Mouse (Mus musculus) Muller cell, postnatal 12 days (primary cell): ENCODE results near the gene Gm30191.
"Not testable (repeated sequence)": the region's sequence is repeated elsewhere in the genome, so short reads cannot be mapped to it uniquely, and the experiment has no call there.

ENCODE experiments used
- DNase-seq: peaks from one replicate; pipeline ENCODE4 v3.0.0-alpha.2; 2015; ENCODE audit errors: inconsistent ontology term

The Gm30191 gene

DNA sequence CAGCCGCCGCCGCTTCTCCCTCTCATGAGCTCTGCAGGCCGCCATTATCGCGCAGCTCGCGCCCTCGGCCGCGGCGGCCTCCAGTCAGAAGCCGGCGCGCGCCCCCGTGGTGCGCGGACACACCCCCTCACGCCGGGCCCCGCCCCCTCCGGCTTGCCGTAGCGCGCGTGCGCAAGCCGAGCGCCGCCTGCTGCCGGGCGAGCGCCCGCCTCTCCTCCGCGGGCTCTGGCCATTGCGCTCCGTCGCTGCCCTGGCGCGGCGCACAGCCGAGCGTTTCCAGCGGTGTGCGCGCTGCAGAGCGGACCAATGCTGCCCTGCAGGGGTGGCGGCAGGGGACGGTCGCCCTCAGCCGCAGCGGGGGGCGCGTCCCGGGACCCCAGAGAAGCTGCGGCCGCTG is 40.4 kb downstream of the Gm30191 start:
- DNase-seq = peak; percentile 97

DNA sequence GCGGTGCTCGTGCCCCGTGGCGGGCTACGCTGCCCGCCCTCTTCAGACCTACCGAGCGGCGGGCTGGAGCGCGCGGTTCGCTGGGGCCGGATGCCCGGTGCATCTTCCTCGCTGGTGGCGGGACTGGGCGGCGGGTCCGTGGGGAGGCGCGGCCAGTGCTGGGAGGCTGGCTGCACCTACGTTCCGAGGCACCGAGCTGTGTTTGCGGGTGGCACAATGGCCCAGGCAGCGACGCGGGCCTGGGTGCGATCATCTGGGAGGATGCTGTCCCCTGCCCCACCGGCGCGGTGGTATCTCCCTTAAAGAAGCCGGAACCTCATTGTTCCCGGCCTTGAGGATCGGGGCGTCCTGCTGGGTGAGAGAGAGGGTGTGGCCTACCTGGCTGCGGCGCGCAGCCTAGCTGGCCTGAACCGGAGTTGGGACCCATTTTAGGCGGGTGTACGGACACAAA is 40.9 kb downstream of the Gm30191 start, which contains the start of gene Pdik1l:
Pdik1l (minus strand) TSS at position 321 of the 451 bp plus-strand sequence.
- DNase-seq = peak; percentile 87

DNA sequence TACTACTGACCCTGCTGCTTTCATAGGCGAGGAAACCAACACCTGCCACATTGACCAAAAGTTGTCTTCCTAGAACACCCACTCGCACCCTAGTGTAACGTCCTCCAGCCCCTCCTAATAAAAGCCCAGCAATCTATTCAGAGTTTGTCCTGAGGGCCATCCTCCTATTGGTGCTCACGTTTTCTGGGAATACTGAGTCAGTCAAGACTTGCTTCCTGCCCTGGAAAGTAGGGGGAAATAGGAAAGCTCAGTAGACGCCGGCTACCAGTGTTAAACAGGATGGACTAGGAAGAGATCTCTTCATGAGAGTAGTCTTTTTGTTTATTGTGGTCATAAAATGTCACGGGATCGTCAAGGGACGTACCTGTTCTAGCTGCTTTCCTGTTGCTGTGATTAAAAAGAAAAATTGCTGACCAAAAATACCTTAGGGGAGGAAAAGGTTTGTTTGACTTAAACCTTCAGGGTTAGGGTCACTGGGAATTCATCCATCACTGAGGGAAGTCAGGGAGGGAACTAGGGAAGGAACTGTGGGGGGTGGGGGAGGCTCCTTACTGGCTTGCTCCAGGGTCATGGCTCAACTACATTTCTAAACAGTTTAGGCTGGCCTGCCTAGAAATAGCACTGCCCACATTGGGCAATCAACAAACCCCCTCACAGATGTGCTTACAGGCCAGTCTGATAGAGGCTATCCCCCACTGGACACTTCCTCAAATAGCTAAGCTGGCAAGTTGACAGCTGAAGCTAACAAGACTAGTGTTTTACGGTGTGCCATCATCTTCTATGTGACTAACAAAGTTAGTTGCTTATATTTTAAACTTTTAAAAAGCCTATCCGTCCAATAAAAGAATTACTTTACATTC is 41.9 kb downstream of the Gm30191 start:
- no peak for DNase-seq

DNA sequence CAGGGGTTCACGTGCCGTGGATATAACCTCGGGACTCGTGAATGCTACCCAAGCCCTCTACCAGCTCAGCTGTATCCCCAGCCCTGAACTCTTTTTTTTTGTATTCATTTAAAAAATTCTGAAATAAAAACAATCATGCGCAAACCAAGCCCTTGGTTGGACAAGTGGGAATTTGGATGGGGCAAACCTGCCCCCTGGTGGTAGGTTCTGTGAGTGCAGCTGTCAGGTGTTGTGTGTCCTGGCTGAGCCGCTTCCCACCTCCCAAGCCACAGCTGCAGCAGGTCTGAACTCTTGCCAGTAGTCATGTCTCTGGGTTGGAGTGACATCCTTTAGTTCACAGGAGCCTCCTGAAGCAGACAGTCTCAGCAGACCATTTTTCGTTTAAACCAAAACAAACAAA is 45.3 kb downstream of the Gm30191 start:
- peak; percentile 76 for DNase-seq

DNA sequence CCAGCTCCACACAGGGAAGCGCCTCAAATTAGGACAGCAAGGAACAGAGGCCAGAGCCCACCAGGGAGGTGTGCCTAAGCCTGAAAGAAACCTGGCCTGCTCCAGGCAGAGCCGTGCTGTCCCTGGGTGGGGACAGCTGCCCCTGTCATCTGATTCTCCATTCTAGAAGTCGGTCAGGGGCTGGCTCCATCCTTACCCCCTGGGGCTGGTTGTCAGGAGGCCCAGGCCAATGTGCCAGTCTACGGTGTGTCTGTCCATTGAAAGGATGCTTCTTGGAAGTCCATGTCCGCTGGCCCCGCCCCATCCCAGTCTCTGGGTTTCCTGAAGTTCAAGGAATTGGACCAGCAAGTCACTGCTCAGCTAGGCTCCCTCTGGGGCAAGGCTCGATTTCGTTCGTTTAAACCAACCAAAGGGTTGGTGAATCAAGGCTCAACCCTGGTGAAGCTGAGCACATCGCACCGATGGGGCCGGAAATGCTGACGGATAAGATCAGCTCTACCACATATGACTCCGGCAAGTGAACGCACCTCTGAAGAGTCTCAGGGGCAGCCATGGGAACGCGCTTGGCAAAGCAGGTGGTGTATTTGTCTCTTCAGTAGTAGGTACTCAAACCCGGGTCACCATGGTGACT is 46.4 kb downstream of the Gm30191 start:
- no peak for DNase-seq

DNA sequence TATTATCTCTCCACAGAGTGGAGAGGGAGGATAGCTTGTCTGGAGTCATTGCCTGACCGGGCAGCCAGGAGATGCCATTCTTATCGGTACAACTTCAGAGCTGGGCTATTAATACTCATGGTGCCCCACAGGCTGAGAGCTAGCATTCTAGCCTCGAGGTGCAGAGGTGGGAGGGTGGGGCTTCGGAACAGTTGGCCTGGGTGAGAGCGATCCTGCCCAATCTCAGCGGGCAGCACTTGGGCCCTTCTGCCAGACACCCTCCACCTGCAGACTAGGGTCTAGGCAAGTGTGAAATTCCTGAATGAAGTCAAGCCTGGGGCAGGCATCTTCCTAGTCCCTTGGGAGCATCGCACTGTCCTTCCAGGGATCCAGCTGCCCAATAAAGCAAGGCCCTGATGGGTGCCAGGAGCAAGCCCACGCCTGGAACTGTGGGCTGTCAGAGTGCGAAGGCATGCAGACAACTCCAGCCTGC is 47.0 kb downstream of the Gm30191 start:
- DNase-seq = no peak

DNA sequence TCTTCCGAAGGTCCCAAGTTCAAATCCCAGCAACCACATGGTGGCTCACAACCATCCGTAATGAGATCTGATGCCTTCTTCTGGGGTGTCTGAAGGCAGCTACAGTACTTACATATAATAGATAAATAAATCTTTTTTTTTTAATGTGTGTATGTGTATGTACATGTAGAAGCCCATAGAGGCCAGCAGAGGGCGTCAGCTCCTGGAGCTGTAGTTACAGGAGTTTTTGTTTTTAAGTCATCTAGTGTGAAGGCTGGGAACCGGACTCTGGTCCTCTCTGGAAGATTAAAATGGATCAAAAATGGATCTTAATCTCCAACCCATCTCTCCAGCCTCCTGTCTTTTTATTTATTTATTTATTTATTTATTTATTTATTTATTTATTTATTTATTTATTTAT is 49.4 kb downstream of the Gm30191 start:
- DNase-seq = not testable (repeated sequence)

DNA sequence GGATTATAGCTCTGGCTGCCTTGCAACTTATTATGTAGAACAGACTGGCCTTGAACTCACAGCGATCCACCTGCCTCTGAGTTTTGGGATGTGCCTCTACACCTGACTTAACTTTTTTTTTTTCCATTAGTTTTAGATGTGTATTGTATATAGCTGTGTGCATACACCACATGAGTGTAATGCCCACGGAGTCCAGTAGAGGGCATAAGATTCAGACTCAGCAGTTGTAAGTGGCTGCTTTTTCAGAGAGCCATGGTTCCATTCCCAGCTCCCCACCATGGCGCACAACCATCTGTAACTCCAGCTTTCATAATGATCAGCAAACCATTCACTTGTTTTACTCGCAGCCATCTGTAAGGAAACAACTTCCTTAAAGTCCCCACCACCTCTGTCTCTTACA is 49.8 kb downstream of the Gm30191 start:
- no peak for DNase-seq

DNA sequence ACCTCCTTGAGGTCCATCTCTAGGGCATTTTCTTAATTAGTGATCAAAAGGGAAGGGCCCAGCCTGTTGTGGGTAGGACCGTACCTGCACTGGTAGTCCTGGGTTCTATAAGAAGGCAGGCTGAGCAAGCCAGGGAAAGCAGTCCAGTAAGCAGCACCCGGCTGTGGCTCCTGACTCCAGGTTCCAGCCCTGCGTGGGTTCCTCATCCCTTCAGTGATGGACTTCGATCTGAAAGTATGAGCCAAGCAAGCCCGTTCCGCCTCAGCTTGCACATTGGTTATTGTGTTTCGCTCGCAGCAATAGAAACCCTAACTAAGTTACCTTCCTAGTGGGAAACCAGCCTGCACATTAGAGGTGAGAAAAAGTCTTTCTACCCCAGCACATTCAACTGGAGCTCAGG is 50.6 kb downstream of the Gm30191 start:
- no peak for DNase-seq

DNA sequence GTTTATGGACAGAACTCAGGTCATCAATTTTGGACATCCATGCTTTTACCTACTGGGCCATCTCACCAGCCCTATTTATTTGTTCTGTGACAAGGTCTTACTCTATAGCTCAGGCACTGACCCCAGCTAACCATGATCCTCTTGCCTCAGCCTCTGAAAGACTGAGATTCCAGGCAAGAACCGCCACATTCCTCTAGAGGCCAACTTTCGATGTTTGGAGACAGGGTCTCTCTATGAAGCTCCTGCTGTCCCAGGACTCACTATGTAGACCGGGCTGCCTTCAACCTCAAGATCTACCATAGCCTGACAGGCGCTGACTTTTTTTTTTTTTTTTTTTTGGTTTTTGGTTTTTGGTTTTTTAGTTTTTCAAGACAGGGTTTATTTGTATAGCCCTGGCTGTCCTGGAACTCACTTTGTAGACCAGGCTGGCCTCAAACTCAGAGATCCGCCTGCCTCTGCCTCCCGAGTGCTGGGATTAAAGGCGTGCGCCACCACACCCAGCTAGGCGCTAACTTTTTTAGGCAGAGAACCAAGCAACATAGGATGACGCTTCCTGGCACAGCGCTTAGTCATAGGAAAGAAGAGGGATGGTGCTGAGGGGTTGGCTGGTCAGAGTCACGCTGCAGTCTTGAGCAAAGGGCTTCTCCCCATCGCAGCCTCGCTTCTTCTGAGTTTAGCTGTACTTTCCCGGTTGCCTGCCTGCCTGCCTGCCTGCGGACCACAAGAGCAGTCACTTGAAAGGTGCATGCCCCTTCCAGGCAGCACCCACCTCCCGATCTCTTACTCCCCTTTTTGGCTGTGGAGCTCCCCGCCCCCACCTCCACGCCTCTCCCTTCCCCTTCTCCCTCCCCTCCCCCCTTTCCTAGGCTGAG is 52.1 kb downstream of the Gm30191 start:
- DNase-seq = no peak

DNA sequence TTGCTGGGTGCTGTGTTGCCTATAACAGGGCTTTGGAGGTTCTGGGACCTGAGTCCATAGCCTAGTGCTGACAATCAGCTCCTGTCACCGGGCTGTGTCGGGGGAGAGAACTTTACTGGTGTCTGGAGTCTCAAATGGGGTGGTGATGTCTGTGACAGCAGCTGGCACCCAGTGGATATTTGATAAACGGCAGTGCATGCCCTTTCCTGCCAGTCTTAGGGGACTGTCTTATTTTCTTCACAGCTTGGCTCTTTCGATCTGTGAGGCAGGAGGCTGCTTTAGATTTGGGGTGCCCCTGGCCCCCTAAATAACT is 52.7 kb downstream of the Gm30191 start:
- DNase-seq = no peak
